Mouse (Mus musculus): ENCODE data around the gene Rab11fip4. TPM values are rescaled to one million over a fixed set of nuclear protein-coding genes. Genes with fewer than 3 reads are reported as not detected.

Gene Rab11fip4
- polyA plus RNA-seq (2017; shearing (Covaris generic)) = 17.8 TPM

GRCm38 (mm10) chr11:79590664-79591590 lies at the start of gene Rab11fip4:
TSS of gene Rab11fip4 (plus strand) at chr11:79591212.

Other genes starting within 250 kb of the Rab11fip4 start
- not detected for gene Omg, start 87.1 kb upstream of the Rab11fip4 start, polyA plus RNA-seq (2017; shearing (Covaris generic))
- 43.5 TPM for gene Evi2b, start 67.5 kb upstream of the Rab11fip4 start, polyA plus RNA-seq (2017; shearing (Covaris generic))
- 3.9 TPM for gene Evi2, start 60.6 kb upstream of the Rab11fip4 start, polyA plus RNA-seq (2017; shearing (Covaris generic))
- 24.9 TPM for gene Evi2a, start 60.6 kb upstream of the Rab11fip4 start, polyA plus RNA-seq (2017; shearing (Covaris generic))